Comparison of ENCODE assay signal across 22 mouse cellular contexts in the genomic region with DNA sequence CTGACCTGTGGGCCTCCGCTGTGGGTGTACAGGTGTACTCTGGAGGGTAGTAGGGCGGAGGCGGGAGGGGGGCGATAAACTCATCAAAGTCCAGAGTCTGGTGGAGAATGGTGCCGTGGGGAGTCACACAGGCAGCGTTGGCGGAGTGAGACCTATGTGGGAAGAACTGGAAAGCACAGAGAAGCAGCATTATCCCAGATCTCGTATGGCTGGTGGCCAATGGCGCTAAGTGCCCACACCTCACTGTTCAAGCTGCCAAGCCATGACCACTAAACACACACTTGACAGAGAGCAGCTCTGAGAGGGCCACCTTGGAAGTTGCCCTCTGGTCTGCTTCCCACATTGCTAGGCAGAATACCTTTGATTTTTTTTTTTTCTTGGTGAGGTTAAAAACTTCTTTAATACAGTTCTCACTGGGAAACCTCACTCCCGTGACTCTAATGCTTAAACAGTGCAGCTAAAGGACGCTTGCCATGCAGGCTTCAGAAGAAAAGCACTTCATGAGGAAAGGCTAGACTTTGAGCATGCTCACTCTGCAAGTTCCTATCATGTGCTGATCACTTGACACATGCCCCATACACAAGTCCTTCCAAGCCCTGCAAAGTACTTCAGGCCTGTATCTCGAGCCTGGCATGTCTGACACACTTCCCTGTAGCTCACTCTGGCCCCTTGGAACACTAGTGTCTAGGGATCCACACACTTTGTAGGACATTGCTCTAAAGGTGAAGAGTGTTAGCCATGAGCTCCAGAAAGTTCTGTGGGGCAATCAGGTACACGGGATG.
DNase-seq lines count a peak whose midpoint lies in the region; ATAC-seq and TF ChIP-seq lines count a peak whose summit lies in the region.
"Had no signal": no experiment of that assay in that cellular context is flagged by ENCODE, and none has a peak within 500 bp of the region (broad histone marks: within the 10 kb centered on the region; RNA-seq: fewer than 3 reads in every experiment).

No protein-coding gene starts in this region.

- no peak for TF ChIP-seq CTCF in lung, postnatal 0 days (IDR thresholded peaks at IDR 0.05)

- H3K9me3 ChIP-seq in lung, postnatal 0 days (ENCODE audit: low read length) = no peaks in the 10 kb centered on the region
- no peaks in the 10 kb centered on the region for H3K9me3 ChIP-seq in embryonic facial prominence, embryonic 10.5 days
- H3K9me3 ChIP-seq: embryonic facial prominence, embryonic 15.5 days; forebrain, embryonic 15.5 days; hindbrain, embryonic 15.5 days; limb, embryonic 10.5 days; midbrain, embryonic 13.5 days had no signal

- ATAC-seq in lung, postnatal 0 days = peak; percentile 86
- ATAC-seq: forebrain, embryonic 15.5 days; intestine, embryonic 16.5 days; midbrain, embryonic 13.5 days had no signal

- H3K4me3 ChIP-seq in lung, postnatal 0 days (ENCODE audit: low read depth, low read length) = no peak overlapping the region
- no peak overlapping the region for H3K4me3 ChIP-seq in embryonic facial prominence, embryonic 10.5 days
- H3K4me3 ChIP-seq: embryonic facial prominence, embryonic 15.5 days; forebrain, embryonic 15.5 days; hindbrain, embryonic 15.5 days; layer of hippocampus, adult 2 months; limb, embryonic 10.5 days; megakaryocyte, embryonic 14.5 days; midbrain, embryonic 13.5 days had no signal

- no peaks in the 10 kb centered on the region for H3K36me3 ChIP-seq in lung, postnatal 0 days (ENCODE audit: insufficient read depth, low read length)
- no peaks in the 10 kb centered on the region for H3K36me3 ChIP-seq in embryonic facial prominence, embryonic 10.5 days (replicated peaks)
- H3K36me3 ChIP-seq: embryonic facial prominence, embryonic 15.5 days; forebrain, embryonic 15.5 days; hindbrain, embryonic 15.5 days; limb, embryonic 10.5 days; midbrain, embryonic 13.5 days had no signal

- no peaks in the 10 kb centered on the region for H3K27me3 ChIP-seq in lung, postnatal 0 days (replicated peaks; ENCODE audit: insufficient read depth, low read length)
- no peaks in the 10 kb centered on the region for H3K27me3 ChIP-seq in embryonic facial prominence, embryonic 10.5 days (replicated peaks; ENCODE audit: low read depth, poor library complexity, severe bottlenecking)
- H3K27me3 ChIP-seq: embryonic facial prominence, embryonic 15.5 days; forebrain, embryonic 15.5 days; hindbrain, embryonic 15.5 days; megakaryocyte, embryonic 14.5 days; midbrain, embryonic 13.5 days had no signal

- DNase-seq in frontal cortex, adult 2 months (ENCODE audit: extremely low spot score in 1 of 2, low spot score in 1 of 2) = peak; percentile 38 to 77
- no peak for DNase-seq in frontal cortex, postnatal 25 days (ENCODE audit: low spot score in 2 of 2)
- peak; percentile 70 to 72 for DNase-seq in right cerebral cortex, adult 2 months (ENCODE audit: low spot score in 2 of 2)
- no peak for DNase-seq in right cerebral cortex, postnatal 10 days (ENCODE audit: low spot score in 2 of 2)
- peak; percentile 68 for DNase-seq in lung, postnatal 0 days (ENCODE audit: low spot score)
- DNase-seq in right cerebral cortex, postnatal 36 days (ENCODE audit: low spot score in 2 of 2) = peak; percentile 53 to 71
- no peak for DNase-seq in embryonic facial prominence, embryonic 10.5 days (ENCODE audit: low spot score)
- DNase-seq in urinary bladder, postnatal 10 days (ENCODE audit: low spot score) = no peak
- DNase-seq: adrenal gland, postnatal 14 days; cerebellum, adult 9-10 months; kidney, postnatal 25 days; liver; thymus, postnatal 36 days had no signal

- 56% methylated on average over 13 of the region's 13 CpGs for WGBS in lung, postnatal 0 days
- 90% methylated on average over 13 of the region's 13 CpGs for WGBS in embryonic facial prominence, embryonic 10.5 days

- H3K4me1 ChIP-seq in lung, postnatal 0 days (ENCODE audit: insufficient read depth, low read depth, low read length) = no peaks in the 10 kb centered on the region
- H3K4me1 ChIP-seq in embryonic facial prominence, embryonic 10.5 days = peaks cover 16% of the 10 kb centered on the region
- H3K4me1 ChIP-seq: embryonic facial prominence, embryonic 15.5 days; limb, embryonic 10.5 days; megakaryocyte, embryonic 14.5 days had no signal

- no peak for TF ChIP-seq EP300 in lung, postnatal 0 days (IDR thresholded peaks at IDR 0.05)

- H3K9ac ChIP-seq in lung, postnatal 0 days (replicated peaks; ENCODE audit: low read depth) = no peak overlapping the region
- H3K9ac ChIP-seq: embryonic facial prominence, embryonic 15.5 days; forebrain, embryonic 15.5 days; hindbrain, embryonic 15.5 days; midbrain, embryonic 13.5 days had no signal

- H3K27ac ChIP-seq in lung, postnatal 0 days (ENCODE audit: low read length) = no peak overlapping the region
- no peak overlapping the region for H3K27ac ChIP-seq in embryonic facial prominence, embryonic 10.5 days (replicated peaks)
- H3K27ac ChIP-seq: embryonic facial prominence, embryonic 15.5 days; forebrain, embryonic 15.5 days; hindbrain, embryonic 15.5 days; limb, embryonic 10.5 days; midbrain, embryonic 13.5 days had no signal

- no peak overlapping the region for H3K4me2 ChIP-seq in lung, postnatal 0 days (replicated peaks; ENCODE audit: low read depth, low read length)
- H3K4me2 ChIP-seq: embryonic facial prominence, embryonic 15.5 days; forebrain, embryonic 15.5 days; heart, embryonic 11.5 days; hindbrain, embryonic 15.5 days; midbrain, embryonic 13.5 days had no signal

Comparison
In these comparisons a context has a peak if more than half of its experiments do, and no peak if none do; other contexts are left out.
1. DNase-seq: peak in frontal cortex, adult 2 months (2 of 2), right cerebral cortex, adult 2 months (2 of 2), lung, postnatal 0 days (single experiment) and right cerebral cortex, postnatal 36 days (2 of 2); none in frontal cortex, postnatal 25 days (0 of 2), right cerebral cortex, postnatal 10 days (0 of 2), embryonic facial prominence, embryonic 10.5 days (single experiment) and urinary bladder, postnatal 10 days (single experiment).